Mouse (Mus musculus) yolk sac, embryonic 10.5 days (tissue): ENCODE data around the gene Rasgef1b.
"Not testable (repeated sequence)": the region's sequence is repeated elsewhere in the genome, so short reads cannot be mapped to it uniquely, and the experiment has no call there.

Source experiments
- DNase-seq: peaks from one replicate; pipeline ENCODE4 v3.0.0-alpha.2; 2017; ENCODE audit warnings: low spot score

Gene Rasgef1b

DNA sequence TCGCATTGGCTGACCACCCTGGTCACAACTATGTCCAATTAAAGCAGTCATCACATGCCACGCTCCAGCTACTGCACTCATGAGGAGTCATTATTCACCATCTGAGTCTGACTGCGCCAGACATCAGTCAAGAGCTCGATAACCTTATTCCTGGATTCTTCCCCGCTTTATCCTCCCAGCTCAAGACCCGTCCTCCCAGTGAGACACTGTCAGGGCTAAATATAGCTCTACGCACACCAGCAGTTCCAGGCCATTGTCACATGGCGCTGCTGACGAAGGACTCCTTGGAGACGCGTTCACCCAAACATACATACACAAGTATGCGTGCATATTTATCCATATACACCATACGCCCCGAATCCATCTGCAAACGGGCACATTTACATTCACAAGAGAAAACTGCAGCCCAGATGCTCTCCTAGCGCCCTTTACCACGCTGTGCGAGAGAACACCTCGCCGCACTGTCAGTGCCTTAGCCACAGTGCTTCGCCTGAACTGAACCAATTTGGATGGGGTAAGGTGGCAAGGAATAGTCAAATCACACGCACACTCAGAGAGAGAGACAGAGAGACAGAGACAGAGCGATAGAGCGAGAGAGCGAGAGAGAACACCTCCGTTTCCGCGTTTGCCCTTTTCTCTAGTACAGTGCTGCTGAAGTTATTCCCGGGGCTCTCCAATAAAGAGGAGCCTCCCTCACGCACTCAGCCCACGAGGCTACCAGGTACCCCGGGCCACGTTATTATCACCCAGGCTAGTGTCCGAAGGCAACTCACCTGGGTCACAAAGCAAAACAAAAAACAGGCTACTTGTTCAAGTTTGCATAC, 477.3 kb downstream of the Rasgef1b start:
- DNase-seq: peak; percentile 7

DNA sequence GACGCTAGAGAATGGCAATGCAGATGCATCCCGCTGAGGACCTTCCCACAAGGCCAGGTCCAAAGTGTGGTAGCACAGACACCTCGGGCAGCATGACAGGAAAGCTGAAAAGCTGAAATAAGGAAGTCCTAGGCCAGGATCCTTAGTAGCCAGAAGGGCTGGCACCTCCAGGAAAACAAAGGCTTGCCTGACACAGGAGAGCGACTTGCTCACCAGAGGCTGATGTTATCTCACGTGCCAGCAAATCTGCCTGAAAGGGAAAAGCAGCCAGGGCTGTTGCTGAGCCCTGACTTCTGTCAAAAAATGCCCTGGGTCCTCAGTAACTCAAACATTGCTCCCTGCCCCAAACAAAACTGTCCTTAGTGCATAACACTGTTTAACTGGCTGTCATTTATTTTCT, 478.0 kb downstream of the Rasgef1b start:
- DNase-seq: no peak

DNA sequence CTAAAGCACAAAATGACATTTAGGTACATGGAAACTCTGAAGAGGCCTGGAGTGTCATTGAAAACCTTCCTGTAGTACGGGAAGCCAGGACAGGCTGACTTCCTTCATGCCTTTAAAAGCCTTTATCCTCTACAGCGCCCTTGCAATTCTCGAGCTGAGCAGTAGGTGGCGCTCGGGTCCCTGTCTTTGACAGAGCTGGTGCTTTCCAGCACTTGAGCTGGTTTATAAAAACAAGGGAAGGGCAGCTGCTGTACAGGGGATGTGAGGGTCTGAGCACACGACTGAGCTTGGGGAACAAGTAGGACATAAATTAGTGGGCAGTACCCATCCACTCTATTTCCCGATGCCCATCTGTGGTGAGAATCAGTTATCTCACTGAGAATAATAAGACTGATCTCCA, 480.4 kb downstream of the Rasgef1b start:
- DNase-seq: peak; percentile 85

DNA sequence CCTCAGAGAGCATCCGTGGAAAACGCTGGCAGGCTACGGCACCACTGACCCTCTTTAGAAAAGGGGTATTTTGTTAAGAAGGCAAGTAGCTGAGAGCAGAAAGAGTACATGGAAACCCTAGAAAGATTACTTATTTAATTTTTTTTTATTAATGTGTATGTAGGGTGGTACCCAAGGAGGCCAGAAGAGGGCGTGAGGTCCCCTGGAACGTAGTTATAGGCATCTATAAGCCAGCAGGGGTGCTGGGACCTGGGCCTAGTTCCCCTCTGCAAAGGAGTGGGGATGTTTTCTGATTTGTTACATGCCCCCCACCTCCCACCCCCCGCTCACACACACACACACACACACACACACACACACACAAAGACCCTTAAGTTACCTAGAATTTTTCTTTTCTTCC, 480.9 kb downstream of the Rasgef1b start:
- no peak for DNase-seq

DNA sequence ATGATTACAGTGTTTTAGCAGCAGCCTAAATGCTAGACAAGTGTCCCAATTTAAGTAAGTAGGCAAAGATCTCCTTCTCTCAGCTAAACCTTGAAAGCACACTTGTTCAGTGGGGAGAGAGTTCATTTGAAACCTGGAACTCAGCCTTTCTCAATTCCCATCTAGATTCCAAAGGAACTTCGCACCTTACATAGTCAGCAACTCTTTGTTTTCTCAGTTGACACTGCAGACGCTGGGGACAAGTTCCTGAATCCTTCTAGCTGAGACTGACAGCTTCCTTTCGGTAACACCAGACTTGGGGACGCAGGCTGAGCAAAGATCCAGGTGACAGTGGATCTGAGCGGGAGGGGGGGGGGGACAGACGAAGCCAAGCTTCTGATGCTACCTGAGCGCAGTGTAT, 481.4 kb downstream of the Rasgef1b start:
- DNase-seq: peak; percentile 61

DNA sequence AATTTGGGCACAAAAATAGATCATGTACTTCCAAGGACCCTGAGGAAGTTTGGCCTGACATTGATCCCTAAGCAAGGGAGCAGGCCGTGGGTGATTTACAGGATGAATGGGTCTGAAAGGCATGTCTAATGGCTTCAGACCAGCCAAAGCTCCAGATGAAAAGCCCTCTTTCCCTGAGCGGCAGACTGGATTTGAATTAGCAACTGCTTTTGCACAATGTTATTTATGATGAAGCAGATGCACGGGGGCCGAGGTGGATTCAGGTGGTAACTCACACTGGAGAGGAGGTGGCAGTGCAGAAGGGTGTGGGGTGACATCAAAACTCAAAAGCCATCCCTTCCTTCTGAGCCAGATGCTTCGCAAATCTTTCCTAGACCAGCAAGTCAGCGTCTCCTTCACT, 481.9 kb downstream of the Rasgef1b start:
- no peak for DNase-seq

DNA sequence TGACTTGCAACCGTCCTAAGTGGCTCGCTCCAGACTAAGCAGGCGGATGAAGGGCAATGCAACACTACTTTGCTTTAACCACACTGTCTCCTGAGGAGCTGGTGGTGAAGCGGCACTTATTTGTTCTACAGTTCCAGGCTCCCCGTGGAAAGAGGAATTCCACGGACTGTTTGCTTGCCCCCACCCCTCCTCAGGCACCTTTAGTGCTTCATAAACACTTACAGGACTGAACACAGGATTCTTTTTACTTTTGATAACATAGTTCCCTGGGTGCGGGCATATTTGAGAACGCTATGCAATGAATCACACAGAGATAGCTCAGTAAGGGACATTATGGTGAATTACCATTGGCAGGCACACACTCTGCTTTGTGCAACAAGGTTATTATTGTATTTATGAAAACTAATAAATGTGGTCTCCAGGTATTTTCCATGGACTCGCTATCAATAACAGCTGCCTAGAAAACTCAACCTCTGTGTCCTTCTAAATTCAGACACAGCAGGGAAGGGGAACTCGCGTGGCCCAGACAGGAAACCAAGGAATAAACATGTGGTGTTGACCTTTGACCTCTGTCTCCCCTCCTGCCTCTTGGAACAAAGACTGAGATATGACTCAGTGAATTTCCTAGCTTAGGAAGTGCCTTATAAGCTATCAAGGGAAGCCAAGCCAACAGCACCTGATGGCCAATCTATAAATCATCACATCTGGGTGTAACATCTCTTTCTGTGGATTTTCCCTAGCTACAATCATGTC, 486.7 kb downstream of the Rasgef1b start:
- no peak for DNase-seq

DNA sequence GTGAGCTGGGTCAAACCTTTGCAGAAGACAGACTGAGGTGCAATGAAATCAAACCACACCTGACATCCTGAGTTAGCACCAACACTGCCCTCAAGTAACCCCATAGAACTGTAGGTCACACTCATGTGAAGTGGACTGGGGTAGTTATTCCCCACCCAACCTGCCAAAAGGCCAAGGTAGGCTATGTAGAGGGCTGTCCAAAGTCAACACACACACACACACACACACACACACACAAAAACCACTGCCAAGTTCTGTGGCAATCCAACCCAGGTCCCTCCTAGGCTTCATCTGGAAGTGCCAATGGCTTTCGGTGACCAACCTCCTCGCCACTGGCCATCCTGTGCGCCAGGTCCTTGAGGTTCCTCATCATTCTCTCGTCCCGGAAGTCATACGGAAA, 488.4 kb downstream of the Rasgef1b start:
- DNase-seq: no peak

DNA sequence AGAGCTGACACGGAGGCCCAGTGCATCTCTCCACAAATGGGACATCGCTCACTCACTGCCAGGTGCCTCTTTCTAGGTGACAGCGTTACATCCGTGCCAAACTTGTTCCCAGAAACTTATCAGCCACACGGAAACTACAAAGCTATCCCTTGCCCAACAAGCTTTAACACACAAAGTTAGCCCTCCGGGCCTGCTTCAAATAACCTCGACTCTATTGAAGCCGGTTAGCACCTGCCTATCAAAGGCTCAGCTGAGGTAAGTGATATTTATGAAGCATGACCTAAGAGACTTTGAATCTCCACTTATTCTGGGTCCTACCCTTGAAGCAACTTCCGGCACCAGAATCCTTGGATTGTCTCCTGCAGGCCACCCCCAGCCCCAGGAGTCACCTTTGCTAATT, 489.2 kb downstream of the Rasgef1b start:
- DNase-seq: no peak

DNA sequence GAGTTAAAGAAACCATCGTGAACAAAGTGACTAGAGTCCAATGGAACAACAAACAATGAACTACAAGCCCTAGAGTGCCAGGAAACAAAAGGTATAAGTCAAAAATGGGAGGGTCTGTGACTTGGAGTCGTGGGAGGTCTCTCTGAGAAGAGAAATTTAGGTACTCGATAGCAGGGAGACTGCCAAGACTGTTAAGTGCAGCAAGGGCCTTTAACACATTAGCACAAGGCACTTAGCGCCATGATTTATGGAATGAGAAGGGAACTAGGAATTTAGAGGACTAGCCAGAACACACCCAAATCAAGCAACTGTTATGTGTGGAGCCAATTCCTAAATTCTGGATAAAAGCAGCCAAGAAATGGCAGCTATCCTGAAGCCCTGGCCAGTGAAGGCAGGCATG, 490.7 kb downstream of the Rasgef1b start:
- no peak for DNase-seq

DNA sequence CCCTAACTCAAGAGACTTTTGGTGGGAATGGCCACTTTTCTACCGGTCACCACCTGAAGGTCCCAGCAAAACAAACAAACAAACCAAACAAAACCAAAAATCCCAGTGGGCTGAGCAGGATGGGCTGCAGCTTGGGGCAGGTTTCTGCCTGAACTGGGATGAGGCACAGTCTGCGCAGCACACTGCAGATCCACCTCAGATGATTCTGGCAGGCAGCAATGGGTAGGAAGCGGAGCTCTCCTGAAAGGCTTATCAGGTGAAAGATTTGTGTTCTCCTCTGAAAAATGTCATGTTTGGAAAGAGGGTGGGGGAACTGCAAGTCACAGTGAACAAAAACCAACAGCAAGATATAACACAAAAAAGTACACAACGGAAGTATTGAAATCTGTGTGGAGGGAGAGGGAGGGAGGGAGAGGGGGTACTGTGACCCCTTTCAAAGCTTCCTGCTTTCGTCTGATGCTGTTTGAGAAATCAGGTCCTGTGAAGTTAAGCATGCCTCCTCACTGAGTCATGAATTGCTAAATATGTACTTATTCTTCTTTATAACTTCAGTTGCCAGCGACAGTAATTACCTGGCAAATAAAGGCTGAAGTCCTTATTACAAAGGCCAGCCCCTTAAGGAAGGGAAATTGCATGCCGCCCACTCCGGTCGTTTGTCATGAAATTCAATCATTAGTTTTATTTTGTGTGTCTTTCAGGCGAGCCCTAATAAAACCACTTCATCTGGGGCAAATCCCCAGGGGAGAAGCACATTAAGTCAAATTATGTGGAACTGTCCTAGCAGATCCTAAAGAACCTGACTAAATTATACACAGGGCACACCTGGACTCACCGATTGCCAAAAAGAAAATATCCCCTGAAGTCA, 491.7 kb downstream of the Rasgef1b start:
- DNase-seq: no peak

DNA sequence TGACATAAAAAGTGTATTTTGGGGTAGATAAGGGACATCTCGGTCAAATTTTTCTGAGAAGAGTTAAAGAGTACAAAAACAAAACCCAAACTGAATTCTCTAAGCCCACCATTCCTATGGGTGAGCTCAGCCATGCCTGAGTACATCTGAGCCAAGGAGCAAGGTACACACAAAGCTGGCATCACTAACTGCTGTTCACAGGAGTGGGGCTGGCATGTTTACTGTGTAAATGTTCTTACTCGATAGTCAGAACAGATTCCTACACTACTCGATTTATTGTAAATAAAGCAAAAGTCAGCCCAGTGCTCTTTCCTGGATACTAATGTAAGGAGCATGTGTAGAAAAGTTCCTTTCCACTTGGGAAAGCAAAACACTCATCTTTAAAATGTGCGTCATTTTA, 492.4 kb downstream of the Rasgef1b start:
- DNase-seq: no peak

DNA sequence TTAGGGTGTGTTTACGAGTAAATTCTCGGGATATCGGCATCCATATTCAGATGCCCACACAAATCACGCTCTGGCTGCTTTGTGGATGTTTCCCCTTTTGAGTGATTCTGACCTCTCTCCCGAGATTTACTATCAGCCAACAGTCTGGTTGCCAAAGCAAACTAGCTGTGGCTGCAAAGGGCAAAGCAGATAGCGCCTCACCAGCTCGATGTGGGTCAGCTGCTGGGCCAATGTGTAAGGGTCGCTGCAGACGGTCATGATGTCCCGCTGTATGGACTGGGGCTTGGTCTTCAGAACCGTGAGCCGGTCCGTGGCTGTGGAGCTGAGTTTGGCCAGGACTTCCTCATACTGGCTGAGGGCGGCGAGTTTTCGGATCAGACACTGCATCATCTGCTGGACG, 494.6 kb downstream of the Rasgef1b start:
- no peak for DNase-seq

DNA sequence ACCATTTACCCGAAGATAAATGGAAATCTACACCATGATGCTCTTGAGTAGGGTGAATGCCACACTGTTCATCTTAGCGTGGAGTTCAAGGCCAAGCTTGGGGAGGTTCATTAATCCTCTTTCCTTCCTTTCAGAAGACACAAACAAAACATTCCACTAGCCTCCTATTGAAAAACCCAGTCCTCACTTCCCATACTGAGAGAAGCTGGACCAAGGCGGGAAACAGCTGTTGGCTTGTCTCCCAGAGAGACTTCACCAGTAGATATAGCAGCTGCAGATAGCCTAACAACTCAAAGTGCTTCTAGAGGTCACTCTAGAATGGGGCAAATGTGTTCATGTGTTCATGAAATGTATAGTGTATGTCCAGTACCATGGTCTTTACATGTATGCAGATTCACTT, 495.7 kb downstream of the Rasgef1b start:
- no peak for DNase-seq

DNA sequence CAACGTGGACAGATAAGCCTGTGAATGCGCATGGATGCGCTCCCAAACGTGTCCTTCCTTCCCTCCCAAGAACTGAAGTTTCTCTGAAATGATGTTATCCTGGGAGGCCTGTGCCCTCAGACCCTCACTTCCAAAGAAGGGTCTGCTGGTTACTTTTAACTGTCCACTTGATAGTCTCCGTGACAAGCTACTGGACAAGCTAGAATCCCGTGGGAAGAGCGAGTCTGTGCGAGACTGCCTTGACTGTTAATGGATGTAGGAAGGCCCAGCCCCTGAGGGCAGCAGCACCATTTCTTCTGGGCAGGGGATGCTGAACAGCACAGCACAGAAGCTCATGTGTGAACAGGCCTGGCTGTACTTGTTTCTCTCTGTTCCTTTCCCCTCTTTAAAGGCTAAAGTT, 496.5 kb downstream of the Rasgef1b start:
- no peak for DNase-seq

DNA sequence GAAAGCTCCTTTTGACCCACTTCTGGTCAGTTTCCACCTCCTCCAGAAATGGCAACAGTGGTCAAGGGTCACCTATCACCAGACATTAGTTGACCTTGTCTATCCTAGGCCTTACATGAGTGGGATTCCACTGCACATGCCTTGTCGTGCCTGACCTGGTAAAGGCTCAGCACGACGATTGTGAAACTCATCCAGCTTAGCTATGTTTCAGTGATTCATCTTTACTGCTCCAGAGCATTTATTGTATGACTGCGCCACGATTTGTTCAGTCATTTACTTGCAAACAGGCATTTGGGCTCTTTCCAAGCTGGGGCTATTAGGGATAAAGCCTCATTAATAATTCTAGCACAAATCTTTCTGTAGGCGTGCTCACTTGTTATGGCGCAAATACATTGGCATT, 498.4 kb downstream of the Rasgef1b start:
- no peak for DNase-seq

DNA sequence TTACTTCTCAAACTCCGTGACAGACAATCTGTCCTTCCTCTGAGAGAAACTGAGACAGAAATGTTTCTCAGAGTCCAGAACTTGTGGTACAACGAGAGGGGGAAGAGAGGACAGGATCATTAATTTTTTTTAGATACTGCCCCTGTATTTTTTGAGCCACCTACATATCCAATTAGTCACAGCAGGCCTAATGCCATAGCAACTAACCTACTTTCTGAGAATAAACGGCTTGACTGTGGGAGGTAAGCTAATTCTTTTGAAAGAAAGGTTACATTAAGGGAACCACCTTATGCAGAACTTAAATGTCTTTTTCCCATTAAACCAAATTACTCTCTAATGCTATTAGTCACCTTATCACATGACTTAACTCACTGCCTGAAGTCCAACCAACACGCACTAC, 501.5 kb downstream of the Rasgef1b start:
- DNase-seq: no peak

DNA sequence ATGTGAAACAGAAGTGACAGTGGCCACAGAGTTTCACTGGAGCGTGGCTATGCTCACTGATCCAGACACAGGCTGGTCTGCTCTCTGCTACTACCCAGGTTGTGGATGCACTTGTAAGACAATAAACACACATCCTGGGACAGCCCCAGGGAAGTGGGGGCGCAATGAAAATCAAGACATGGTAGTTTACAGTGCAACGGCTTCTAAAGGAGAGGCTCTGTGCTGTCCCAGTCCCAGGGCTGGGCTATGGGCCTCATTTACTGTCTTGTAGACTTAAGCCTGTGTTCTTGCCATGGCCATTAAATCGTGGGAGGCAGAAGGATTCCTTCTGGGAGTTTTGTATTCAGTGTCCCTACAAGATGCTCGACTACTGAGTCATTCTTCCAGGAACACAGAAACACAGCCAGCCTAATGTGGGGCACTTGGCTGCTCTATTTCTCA, 504.3 kb downstream of the Rasgef1b start:
- no peak for DNase-seq

DNA sequence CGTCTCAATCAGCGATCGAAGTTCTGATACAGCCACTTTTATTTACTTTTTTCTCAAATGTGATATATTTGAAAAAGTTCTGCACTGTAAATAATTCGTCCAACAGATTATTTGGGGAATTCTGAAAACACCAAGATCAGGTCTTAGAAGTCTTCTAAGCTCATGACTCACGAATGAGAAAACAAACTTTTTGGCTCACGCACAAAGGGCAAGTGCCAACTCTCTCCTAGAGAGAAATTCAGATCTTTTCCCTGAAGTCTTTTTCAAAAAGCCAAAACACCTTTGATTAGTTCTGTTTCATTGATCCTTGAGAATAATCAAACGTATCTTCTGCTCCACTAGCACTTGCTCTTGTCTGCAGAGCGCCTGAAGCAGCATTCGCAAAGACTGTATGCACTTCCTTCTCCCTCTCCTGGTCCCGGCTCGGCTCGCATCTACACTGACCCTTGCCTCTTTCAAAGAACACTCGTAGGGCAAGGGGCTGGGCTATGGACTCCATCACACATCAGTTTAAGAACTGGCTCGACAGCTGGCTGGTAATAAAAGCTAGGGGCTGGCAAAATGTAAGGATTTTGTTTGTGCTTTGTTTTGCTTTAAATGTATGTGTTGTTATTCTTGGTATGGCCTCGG, 504.9 kb downstream of the Rasgef1b start:
- DNase-seq: no peak

DNA sequence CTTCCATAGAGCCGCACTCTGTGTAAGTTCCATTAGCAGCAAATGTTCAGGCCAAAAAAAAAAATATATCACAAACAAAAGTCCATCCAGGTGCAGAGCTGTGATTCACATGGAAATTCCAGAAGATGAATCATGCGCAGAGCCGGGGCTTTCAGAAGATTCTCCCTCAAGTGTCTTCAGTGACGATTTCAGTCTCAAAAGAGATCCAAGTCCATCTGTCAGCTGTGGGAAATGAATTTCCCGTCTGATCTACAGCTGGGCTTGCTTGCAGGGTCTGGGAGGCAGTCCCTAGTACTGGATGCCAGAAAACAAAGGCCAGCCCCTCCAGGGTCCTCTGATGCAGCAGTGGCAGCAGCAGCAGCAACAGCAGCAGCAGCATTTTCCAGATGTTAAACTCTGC, 510.5 kb downstream of the Rasgef1b start:
- DNase-seq: no peak

DNA sequence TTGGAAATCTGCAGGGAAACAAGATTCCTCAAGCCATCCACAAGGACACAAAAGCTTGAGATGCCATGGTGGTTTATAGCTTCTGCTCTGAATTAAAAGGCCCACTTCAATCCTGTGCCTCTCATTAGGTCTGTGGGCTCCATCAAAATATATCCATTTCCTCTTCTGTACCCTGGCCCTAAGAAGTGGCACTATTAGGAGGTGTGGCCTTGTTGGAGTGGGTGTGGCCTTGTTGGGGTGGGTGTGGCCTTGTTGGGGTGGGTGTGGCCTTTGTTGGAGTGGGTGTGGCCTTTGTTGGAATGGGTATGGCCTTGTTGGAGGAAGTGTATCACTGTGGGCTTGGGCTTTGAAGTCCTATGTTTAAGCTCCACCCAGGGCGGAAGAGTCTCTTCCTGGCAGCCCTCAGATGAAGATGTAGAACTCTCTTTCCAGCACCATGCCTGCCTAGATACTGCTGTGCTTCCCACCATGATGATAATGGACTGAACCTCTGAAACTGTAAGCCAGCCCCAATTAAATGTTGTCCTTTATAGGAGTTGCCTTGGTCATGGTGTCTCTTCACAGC, 512.2 kb downstream of the Rasgef1b start:
- not testable (repeated sequence) for DNase-seq
